Mouse (Mus musculus): Measurements from ENCODE around the gene Rnf220.

Rnf220 gene

GRCm38 (mm10) chr4:117341282-117341681 is 155.6 kb downstream of the Rnf220 start:
- DNase-seq (ENCODE audit: low read depth): peak; percentile 10

- peak; percentile 13 for DNase-seq (ENCODE audit: low read depth)
Observed at GRCm38 (mm10) chr4:117339796-117340195, 157.1 kb downstream of the Rnf220 start.

DNA sequence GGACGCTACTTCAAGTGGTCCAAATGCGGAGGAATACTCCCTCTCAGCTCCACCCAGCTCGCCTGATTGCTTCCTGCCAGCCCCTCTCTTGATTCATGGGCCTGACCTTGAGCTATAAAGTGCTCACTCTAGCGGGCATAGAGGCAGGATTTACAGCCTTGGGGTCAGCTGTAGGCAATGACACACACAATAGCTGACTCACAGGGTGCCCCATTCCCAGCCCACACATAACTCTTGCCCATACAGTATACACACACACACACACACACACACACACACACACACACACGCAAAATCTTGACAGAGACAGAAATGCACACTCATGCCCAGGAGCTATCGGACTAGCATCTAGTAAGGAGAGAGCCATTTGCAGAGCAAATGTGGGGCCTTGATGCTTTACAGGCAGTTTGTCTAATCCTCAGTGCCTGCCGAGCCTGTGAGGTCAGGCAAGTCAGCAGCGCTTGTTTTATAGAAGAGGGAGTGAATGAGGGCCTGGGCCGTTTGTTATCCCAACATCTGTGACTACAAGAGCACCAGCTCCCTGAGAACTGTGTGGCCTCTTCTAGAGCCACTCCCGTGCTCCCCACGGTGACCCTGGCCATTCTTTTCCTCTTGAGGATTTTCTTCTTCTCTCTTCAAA is 165.9 kb downstream of the Rnf220 start:
- DNase-seq (ENCODE audit: low read depth): no peak

DNA sequence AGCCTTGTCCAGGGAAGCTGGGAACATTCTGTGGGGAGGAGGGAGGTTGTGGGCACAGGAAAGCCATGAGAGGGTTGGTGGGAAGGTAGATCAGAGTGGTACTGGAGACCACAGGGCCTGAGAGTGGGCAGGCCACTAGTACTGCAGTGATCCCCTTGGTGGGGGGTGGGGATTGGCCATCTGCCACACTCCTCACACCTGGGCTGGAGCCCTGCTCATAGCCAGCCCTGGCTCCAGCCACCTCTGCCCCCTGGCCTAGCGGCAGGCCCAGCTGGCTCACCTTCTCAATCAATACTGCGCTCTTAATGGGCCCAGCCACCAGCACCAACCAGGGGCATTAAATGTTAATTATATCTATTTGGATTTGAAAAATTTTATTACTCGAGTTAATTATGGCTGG is 166.7 kb downstream of the Rnf220 start:
- no peak for DNase-seq (ENCODE audit: low read depth)

- no peak for DNase-seq (ENCODE audit: low read depth)
Observed at GRCm38 (mm10) chr4:117326915-117327314, 169.9 kb downstream of the Rnf220 start.

- DNase-seq (ENCODE audit: low read depth): no peak
Observed at GRCm38 (mm10) chr4:117325076-117325475, 171.8 kb downstream of the Rnf220 start.

DNA sequence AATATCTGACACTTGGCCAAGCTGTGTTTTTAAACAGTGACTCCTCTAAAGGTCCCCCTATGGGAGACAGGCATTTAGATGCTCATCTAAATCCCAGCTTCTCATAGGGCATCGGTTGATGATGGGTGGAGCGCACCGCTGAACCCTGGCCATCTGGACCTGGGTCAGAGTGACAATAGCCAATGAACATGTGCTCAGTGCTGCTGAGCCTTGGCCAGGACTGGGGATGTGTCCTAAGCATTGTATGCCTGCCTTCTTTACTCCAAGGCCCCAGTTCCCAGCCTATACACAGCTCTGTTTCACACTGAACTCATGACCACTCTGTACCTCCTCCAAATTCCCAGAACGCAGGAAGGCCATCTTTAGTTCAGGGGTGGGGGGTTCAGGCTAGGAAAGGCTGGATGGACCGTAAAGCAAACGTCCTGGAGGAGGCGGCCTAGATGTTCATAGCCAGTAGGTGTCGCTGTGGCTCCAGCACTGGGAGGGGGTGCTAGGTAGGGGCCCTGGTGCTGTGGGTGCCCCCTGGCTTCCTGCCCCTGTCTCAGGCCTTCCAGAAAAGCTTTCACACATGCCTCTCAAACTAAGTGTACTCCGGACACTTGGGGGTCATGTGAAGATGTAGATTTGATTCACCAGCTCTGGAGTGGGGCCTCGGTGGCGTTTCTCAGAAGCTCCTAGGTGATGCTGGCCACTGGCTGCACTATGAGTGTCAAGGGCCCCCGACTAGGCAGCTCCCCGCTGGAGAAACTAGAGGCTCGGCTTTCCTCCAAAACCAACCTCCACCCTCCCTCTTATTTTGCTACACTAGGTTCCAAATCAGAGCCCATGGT is 173.1 kb downstream of the Rnf220 start:
- DNase-seq (ENCODE audit: low read depth): peak; percentile 53

- DNase-seq (ENCODE audit: low read depth): no peak
Observed at GRCm38 (mm10) chr4:117321011-117321410, 175.8 kb downstream of the Rnf220 start.

GRCm38 (mm10) chr4:117318508-117318907 is 178.3 kb downstream of the Rnf220 start:
- DNase-seq (ENCODE audit: low read depth): no peak

GRCm38 (mm10) chr4:117317701-117318190 is 179.1 kb downstream of the Rnf220 start:
- no peak for DNase-seq (ENCODE audit: low read depth)

- no peak for DNase-seq (ENCODE audit: low read depth)
Observed at GRCm38 (mm10) chr4:117316800-117317199, 180.1 kb downstream of the Rnf220 start.

- DNase-seq (ENCODE audit: low read depth): no peak
Observed at GRCm38 (mm10) chr4:117314849-117315500, 181.9 kb downstream of the Rnf220 start.

DNA sequence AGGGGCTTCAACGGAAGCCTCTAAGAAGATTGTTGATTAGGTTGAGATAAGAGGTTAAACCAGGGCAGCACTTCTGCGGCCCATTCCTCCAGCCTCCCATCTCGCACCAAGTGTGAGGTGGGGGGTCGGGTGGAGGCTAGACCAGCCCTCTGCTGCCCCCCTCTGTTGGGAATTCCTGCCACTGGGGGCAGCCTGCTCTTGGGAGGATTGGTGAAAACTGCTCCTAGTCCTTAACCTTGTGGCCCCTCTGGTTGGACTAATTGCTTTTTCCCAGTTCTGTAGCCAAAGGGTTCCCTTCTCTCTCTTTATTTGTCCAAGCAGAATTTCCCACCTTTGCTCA is 183.8 kb downstream of the Rnf220 start:
- DNase-seq (ENCODE audit: low read depth): peak; percentile 6

DNA sequence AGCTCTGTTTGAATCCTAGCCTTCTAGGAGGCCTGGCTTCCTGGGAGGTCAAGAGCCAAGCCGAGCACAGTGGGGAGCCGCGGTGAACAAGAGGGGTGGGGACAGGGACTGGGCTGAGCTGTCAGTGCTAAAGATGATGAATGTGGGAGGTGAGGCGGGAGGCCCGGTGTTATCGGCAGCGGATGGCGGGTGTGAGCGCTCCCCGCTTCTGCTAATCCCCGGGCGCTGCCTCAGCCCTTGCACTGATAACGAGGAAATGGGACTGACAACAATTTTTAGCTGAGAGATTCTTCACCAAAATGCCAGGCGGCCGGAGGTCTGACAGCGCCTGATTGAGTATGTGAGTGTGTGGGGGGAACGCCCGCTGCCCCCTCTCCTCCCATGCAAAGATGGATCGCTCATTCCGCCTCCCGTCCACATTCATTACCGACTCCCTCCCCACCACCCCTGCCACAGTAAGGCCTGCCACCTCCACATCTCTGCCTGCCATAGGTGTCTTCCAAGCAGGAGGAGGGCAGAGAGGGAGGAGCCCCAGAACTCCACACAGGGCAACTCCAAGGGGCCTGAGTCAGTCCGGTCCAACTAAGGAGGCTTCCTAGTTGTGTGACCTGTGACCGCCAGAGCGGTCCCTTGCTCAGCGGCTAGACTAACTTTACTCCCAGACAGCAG is 184.3 kb downstream of the Rnf220 start:
- no peak for DNase-seq (ENCODE audit: low read depth)

- DNase-seq (ENCODE audit: low read depth): no peak
Observed at GRCm38 (mm10) chr4:117311891-117312290, 185.0 kb downstream of the Rnf220 start.

- no peak for DNase-seq (ENCODE audit: low read depth)
Observed at GRCm38 (mm10) chr4:117309427-117309826, 187.4 kb downstream of the Rnf220 start.

GRCm38 (mm10) chr4:117307270-117307669 is 189.6 kb downstream of the Rnf220 start:
- no peak for DNase-seq (ENCODE audit: low read depth)

- no peak for DNase-seq (ENCODE audit: low read depth)
Observed at GRCm38 (mm10) chr4:117305461-117305860, 191.4 kb downstream of the Rnf220 start.

DNA sequence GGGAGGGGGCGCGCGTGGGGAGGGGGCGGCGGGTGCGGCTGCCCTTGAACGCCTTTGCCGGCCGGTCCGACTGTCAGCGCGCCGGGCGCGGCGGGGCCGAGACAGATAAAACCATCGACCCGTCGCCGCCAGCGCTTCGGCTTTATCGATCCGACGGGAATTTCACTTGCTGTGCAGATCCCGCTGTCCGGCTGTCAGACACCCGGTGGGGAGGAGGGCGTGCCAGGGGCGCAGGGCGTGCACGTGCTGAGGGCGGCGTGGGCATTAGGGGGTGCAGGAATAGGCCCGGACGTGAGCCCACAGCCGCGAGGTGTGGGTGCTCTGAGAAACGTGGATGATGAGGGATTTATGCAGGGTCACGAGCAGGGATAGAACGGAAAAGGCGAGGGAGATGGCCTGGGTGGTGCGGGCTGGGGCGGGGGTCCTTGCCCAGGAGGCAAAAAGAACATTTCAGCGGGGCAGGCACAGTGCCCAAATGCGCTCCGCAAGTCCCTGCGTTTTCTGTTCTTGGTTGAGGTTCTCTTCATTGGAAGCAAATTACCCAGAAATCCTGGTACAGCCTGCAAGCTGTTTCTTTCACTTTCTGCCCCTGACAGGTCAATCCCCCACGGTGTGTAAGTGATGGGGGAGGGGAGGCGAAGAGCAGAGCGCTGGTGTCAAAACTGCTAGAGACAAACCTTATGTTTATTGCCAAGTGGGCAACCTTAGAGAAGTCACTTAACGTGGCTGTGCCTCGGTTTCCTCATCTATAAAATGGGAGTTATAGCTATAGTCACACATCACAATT is 192.4 kb downstream of the Rnf220 start:
- DNase-seq (ENCODE audit: low read depth): no peak

GRCm38 (mm10) chr4:117303581-117304238 is 193.1 kb downstream of the Rnf220 start:
- no peak for DNase-seq (ENCODE audit: low read depth)
